Mouse (Mus musculus) CH12.LX (cell line): Measurements from ENCODE around the gene Frk.

ENCODE experiments used
- CTCF ChIP-seq, 2 experiments: IDR thresholded peaks in 1 of 2; conservative IDR thresholded peaks in 1 of 2; 2 replicates each; pipeline ENCODE4 v1.5.1; 2011 to 2012; ENCODE audit warnings: low read depth in 2 of 2, low read length in 2 of 2, improper control_type of control experiment in 1 of 2, inconsistent platforms in 1 of 2, mild to moderate bottlenecking in 1 of 2, moderate library complexity in 1 of 2
- USF1 ChIP-seq: IDR thresholded peaks from 2 replicates; pipeline ENCODE4 v1.6.1; 2014; ENCODE audit warnings: low read depth, mild to moderate bottlenecking, inconsistent platforms, low read length, improper control_type of control experiment

DNA sequence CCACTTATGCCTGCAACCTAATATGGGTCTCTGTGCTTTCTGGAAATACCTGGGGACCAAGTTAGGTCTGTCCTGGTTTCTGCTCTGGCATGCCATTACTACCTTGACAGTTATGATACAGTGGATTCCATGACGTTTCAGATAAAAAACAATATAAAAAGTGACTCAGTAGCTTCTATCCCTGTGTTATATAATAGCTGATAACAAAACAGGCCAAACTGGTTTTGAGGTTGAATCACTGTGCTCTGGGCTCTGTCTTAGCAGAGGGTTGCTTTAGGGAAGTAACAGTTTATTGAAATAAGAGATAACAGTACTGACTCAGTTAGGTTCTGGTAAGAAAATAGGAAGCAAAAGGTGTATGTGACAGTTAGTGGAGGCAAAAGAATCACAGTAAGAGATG is 25.4 kb downstream of the Frk start:
- no peak for TF ChIP-seq CTCF (conservative IDR thresholded peaks at IDR 0.05 in 1 of 2, IDR thresholded peaks at IDR 0.05 in 1 of 2; ENCODE audit: low read depth in 2 of 2, low read length in 2 of 2)
- TF ChIP-seq USF1 = no peak
